Mouse (Mus musculus) cerebellum, postnatal 25 days (tissue): Measurements from ENCODE around the gene Inpp5d.
"Not testable (repeated sequence)": the region's sequence is repeated elsewhere in the genome, so short reads cannot be mapped to it uniquely, and the experiment has no call there.

Experiments
- DNase-seq, 2 experiments: peaks; one replicate each; pipeline ENCODE4 v3.0.0; 2021; ENCODE audit warnings: mixed read lengths in 2 of 2

Inpp5d gene

GRCm38 (mm10) chr1:87658937-87659617 is 39.0 kb downstream of the Inpp5d start:
- no peak for DNase-seq

GRCm38 (mm10) chr1:87659618-87659960 is 39.5 kb downstream of the Inpp5d start:
- DNase-seq: no peak

GRCm38 (mm10) chr1:87660740-87661139 is 40.6 kb downstream of the Inpp5d start:
- DNase-seq: no peak

GRCm38 (mm10) chr1:87663992-87664391 is 43.9 kb downstream of the Inpp5d start:
- no peak for DNase-seq

- DNase-seq: no peak
Measured at GRCm38 (mm10) chr1:87667006-87667405, 46.9 kb downstream of the Inpp5d start.

- no peak for DNase-seq
Measured at GRCm38 (mm10) chr1:87668300-87668699, 48.2 kb downstream of the Inpp5d start.

- no peak for DNase-seq
Measured at GRCm38 (mm10) chr1:87671483-87671882, 51.4 kb downstream of the Inpp5d start.

- DNase-seq: no peak
Measured at GRCm38 (mm10) chr1:87673822-87674604, 53.9 kb downstream of the Inpp5d start.

GRCm38 (mm10) chr1:87676006-87676405 is 55.9 kb downstream of the Inpp5d start:
- no peak for DNase-seq

- DNase-seq: no peak
Measured at GRCm38 (mm10) chr1:87679089-87679488, 59.0 kb downstream of the Inpp5d start.

GRCm38 (mm10) chr1:87680950-87681349 is 60.8 kb downstream of the Inpp5d start:
- no peak for DNase-seq

GRCm38 (mm10) chr1:87682473-87682872 is 62.4 kb downstream of the Inpp5d start:
- DNase-seq: not testable (repeated sequence)

GRCm38 (mm10) chr1:87684071-87684470 is 64.0 kb downstream of the Inpp5d start:
- DNase-seq: no peak

- no peak for DNase-seq
Measured at GRCm38 (mm10) chr1:87684791-87685190, 64.7 kb downstream of the Inpp5d start.

GRCm38 (mm10) chr1:87686351-87686750 is 66.2 kb downstream of the Inpp5d start:
- DNase-seq: no peak

GRCm38 (mm10) chr1:87687009-87687408 is 66.9 kb downstream of the Inpp5d start:
- no peak for DNase-seq

GRCm38 (mm10) chr1:87689661-87690341 is 69.7 kb downstream of the Inpp5d start:
- DNase-seq: no peak

- DNase-seq: peak in 1 of 2 experiments; percentile 21
Measured at GRCm38 (mm10) chr1:87696358-87696757, 76.2 kb downstream of the Inpp5d start.

GRCm38 (mm10) chr1:87698010-87698409 is 77.9 kb downstream of the Inpp5d start:
- DNase-seq: no peak

GRCm38 (mm10) chr1:87699890-87700448 is 79.9 kb downstream of the Inpp5d start:
- DNase-seq: no peak

GRCm38 (mm10) chr1:87704230-87704629 is 84.1 kb downstream of the Inpp5d start:
- DNase-seq: no peak

GRCm38 (mm10) chr1:87706361-87706760 is 86.2 kb downstream of the Inpp5d start:
- no peak for DNase-seq

- DNase-seq: no peak
Measured at GRCm38 (mm10) chr1:87709020-87709419, 88.9 kb downstream of the Inpp5d start.
